Mouse (Mus musculus) hindbrain, postnatal 0 days (tissue): ENCODE data around the gene Agr2. TPM values are rescaled to one million over a fixed set of nuclear protein-coding genes. Genes with fewer than 3 reads are reported as not detected.
A peak's percentile ranks its signal among the peaks of the same experiment; 100 is the strongest.

Experiments
- ATAC-seq: fragments of 200-750 bp; cut with Nextera tagmentation; 2 replicates; pipeline ENCODE4 v1.8.0; 2017; ENCODE audit warnings: mild to moderate bottlenecking, moderate TSS enrichment, moderate library complexity
- DNase-seq: peaks from one replicate; pipeline ENCODE4 v3.0.0-alpha.2; 2015; ENCODE audit warnings: low spot score
- H3K27ac ChIP-seq: fragments of 300-500 bp; sonication (generic); 2 replicates; pipeline ENCODE4 v1.5.1; 2014; ENCODE audit warnings: mild to moderate bottlenecking
- H3K27me3 ChIP-seq: fragments of 300-500 bp; sonication (generic); 2 replicates; pipeline ENCODE4 v1.6.1; 2014; ENCODE audit warnings: low read length, mixed read lengths; ENCODE audit not compliant: insufficient read depth
- H3K36me3 ChIP-seq: fragments of 300-500 bp; sonication (generic); 2 replicates; pipeline ENCODE4 v1.6.1; 2014; ENCODE audit warnings: low read length, mixed read lengths; ENCODE audit not compliant: insufficient read depth
- H3K4me1 ChIP-seq: fragments of 300-500 bp; sonication (generic); 2 replicates; pipeline ENCODE4 v1.6.1; 2014; ENCODE audit warnings: antibody characterized with exemption, low read length, mixed read lengths; ENCODE audit not compliant: insufficient read depth
- H3K4me2 ChIP-seq: fragments of 300-500 bp; sonication (generic); 2 replicates; pipeline ENCODE4 v1.6.1; 2014; ENCODE audit warnings: low read depth, mild to moderate bottlenecking, low read length, moderate library complexity, mixed read lengths
- H3K4me3 ChIP-seq: fragments of 300-500 bp; sonication (generic); 2 replicates; pipeline ENCODE4 v1.5.1; 2014; ENCODE audit warnings: low read length
- H3K9ac ChIP-seq: fragments of 300-500 bp; sonication (generic); replicated peaks from 2 replicates; pipeline ENCODE4 v1.6.1; 2014; ENCODE audit warnings: mild to moderate bottlenecking, low read length, moderate library complexity, mixed read lengths
- H3K9me3 ChIP-seq: fragments of 300-500 bp; sonication (generic); 2 replicates; pipeline ENCODE4 v1.6.1; 2016; ENCODE audit warnings: low read length, mixed read lengths
- CTCF ChIP-seq: IDR thresholded peaks from 2 replicates; pipeline ENCODE4 v1.5.1; 2016; ENCODE audit warnings: antibody characterized with exemption, control low read depth, low read depth
- WGBS: fragments of 180-500 bp; shearing (Covaris S2); extraction: QIAGEN DNeasy Blood & Tissue Kit; methylation state at CpG from one replicate; pipeline ENCODE4 v1.1.7; 2014; 5-methylcytosine and 5-hydroxymethylcytosine counted together
- polyA plus RNA-seq: library from polyadenylated mRNA; unstranded; fragments of >200 nt; fragmentation: Nextera tagmentation; extraction: Ambion mirVana; gene quantifications from 2 replicates; pipeline ENCODE4 v1.2.1, GENCODE M21; 2015
- total RNA-seq: library from RNA; depleted of rRNA; stranded (reverse); fragments of >200 nt; gene quantifications from 2 replicates; pipeline ENCODE4 v1.2.3, GENCODE M21; 2014

The Agr2 gene
- total and polyA plus RNA-seq, 2 experiments from 2014 or later: 0.25 TPM; not detected in 1

DNA sequence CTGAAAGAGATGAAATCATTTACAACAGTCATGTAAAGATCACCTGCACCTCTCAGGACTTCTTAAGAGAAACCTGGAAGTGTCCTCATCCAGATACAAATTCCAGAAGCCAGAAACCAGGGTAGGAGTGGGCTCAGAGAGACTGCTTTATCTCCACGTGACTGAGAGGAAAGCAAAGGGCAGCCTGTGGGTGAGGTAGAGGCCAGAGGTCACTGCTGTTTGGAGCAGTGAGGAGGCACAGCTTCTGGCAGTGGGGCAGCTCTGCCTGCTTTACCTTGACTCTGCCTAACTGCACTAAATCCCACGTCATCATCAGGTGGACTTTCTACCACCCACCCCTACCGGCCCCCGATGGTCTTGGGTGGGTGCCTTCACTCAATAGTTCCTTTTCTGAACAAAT lies 12.0 kb downstream of the Agr2 start:
- no peak overlapping the region for H3K9ac ChIP-seq
- H3K27ac ChIP-seq: no peak overlapping the region
- no peak overlapping the region for H3K4me2 ChIP-seq
- no peaks in the 10 kb centered on the region for H3K27me3 ChIP-seq
- ATAC-seq (no peak), DNase-seq (no peak)
- WGBS: 69% methylated on average over 4 of the region's 4 CpGs
- H3K4me3 ChIP-seq: no peak overlapping the region
- H3K36me3 ChIP-seq: no peaks in the 10 kb centered on the region
- no peaks in the 10 kb centered on the region for H3K9me3 ChIP-seq
- TF ChIP-seq CTCF: no peak
- no peaks in the 10 kb centered on the region for H3K4me1 ChIP-seq

DNA sequence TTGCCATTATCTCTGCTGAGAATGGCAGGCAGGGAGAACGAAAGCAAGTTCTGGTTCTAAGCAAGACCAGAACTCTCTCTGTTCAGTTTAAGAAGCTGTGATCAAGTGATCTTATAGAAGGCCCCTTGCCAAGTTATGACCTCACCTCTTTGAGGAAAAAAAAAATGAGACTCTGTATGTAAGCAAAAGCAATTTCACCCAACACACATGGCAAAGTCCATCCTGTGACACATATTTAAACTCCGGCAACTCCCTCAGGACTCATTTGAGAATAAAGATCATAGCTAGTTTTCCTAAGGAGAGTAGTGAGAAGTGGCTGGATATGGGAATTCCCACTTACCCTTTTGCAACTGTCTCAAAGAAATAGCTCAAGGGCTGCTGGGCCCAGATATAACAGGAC lies 14.9 kb downstream of the Agr2 start:
- no peak overlapping the region for H3K4me3 ChIP-seq
- H3K36me3 ChIP-seq: no peaks in the 10 kb centered on the region
- H3K9ac ChIP-seq: no peak overlapping the region
- WGBS: 87% methylated on average over 2 of the region's 2 CpGs
- TF ChIP-seq CTCF: no peak
- H3K27me3 ChIP-seq: no peaks in the 10 kb centered on the region
- H3K9me3 ChIP-seq: no peaks in the 10 kb centered on the region
- ATAC-seq: no peak
- no peaks in the 10 kb centered on the region for H3K4me1 ChIP-seq
- H3K27ac ChIP-seq: no peak overlapping the region; the same call in 1 of the 2 replicates
- DNase-seq: no peak
- H3K4me2 ChIP-seq: no peak overlapping the region

DNA sequence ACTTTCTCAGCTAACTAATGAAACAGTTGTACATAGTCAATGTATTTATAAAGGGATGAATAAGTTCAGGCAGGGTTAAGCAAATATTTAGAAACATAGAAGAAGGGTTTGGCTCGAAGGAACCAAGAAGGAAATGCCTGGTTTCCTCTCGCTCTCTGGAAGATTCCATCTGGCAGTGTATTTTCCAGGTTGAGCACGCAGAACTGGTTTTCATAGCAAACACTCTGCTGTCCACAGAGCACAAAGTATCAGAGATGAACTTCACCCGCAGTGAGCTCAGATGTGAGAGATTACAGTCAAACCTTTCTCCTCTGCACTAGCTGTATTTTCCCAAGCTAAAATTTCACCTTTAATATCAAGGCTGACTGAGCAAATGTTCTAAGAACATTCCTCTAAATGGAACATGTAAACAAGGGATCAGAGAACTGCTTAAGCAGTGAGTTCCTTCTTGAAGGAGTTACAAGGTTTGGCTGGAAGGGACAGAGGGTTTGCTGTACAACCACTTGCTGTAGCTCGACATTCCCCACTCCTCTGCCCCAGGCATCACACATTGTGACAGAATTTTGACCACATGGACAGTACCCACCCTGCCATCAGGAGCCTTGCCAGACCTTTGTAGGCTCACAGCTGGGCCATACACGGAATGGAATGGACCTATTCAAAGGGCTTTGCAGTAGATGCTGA lies 15.8 kb downstream of the Agr2 start:
- Histone ChIP-seq H3K4me2 (no peak overlapping the region), H3K27ac (no peak overlapping the region), H3K9ac (no peak overlapping the region), H3K27me3 (no peaks in the 10 kb centered on the region), H3K4me3 (no peak overlapping the region), H3K9me3 (no peaks in the 10 kb centered on the region), H3K4me1 (no peaks in the 10 kb centered on the region), H3K36me3 (no peaks in the 10 kb centered on the region; the same call in 1 of the 2 replicates)
- DNase-seq: no peak
- no peak for TF ChIP-seq CTCF
- WGBS: 68% methylated on average over 6 of the region's 6 CpGs
- ATAC-seq: no peak

DNA sequence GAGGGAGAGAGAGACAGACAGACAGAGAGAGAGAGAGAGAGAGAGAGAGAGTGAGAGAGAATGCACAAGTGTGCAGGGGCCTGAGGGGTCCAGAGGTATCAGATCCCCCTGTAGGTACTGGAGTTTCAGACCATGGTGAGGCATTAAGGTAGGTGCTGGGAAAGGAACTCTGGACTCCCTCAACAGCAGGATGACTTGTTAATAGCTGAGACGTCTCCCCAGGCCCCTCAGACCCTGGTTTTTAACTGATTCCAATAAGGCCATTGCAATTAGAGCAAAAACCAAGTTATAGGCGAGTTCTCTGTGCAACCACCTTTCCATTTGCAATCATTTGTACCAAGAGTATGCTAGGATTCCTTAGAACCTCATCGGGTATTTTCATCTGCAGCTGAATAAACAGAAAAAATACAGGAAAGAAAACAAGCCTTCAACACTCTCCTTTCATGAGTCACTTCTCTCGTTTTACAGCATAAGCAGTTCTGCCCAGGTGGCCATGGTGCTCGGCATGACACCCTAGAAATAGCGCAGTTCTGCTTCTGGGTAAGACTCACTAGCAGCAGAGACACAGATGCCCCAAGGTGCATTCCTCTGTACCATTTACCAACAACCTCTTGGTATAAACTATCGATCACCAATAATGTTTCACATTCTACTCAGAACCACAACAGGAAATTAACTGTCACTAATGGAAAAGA lies 20.7 kb downstream of the Agr2 start:
- Histone ChIP-seq H3K9ac (no peak overlapping the region), H3K4me2 (no peak overlapping the region), H3K27ac (no peak overlapping the region), H3K36me3 (peaks cover 17% of the 10 kb centered on the region; the same call in 1 of the 2 replicates), H3K9me3 (no peaks in the 10 kb centered on the region), H3K4me3 (no peak overlapping the region), H3K4me1 (no peaks in the 10 kb centered on the region), H3K27me3 (no peaks in the 10 kb centered on the region)
- TF ChIP-seq CTCF: no peak
- DNase-seq: no peak
- ATAC-seq: no peak
- 80% methylated on average over 7 of the region's 7 CpGs for WGBS

DNA sequence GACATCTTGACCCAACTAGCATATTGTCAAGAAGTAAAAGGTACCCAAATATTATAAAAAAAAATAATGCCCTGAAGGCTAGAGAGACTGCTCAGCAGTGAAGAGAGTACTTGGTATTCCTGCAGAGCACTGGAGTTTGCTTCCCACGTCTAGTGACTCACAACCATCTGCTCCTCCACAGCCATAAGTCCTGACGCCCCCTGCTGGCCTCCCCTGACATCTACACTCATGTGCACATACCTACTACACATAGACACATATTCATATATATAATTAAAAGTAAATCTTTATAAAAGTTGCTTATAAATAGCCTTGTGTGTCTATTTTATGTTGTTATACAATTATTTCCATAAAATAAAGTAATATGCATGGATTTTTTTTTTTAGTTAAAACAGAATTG lies 25.1 kb downstream of the Agr2 start:
- peaks cover 26% of the 10 kb centered on the region; the same call in 1 of the 2 replicates for H3K36me3 ChIP-seq
- H3K27me3 ChIP-seq: no peaks in the 10 kb centered on the region

DNA sequence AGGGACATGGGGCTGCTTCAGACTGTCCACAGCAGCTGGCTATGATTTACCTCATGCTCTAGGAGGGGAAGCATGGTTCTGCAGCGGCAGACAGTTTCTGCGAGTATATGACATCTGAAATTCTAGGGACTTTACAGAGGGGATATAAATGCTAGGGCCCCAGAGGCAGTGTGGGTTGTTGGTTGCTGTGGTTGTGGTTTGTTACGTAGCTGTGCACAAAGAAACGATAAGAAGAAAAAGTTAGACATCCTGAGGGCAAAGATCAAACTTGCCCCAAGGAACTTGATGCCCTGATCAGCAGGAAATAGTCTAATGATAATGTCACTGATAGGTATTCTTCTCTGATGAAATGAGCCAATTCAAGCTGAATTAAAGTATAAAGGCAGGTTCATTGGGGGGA lies 26.9 kb downstream of the Agr2 start:
- Histone ChIP-seq H3K4me2 (no peak overlapping the region), H3K4me3 (no peak overlapping the region), H3K36me3 (peaks cover 26% of the 10 kb centered on the region; the same call in 1 of the 2 replicates), H3K27ac (no peak overlapping the region), H3K9me3 (no peaks in the 10 kb centered on the region), H3K27me3 (no peaks in the 10 kb centered on the region), H3K9ac (no peak overlapping the region), H3K4me1 (no peaks in the 10 kb centered on the region)
- 82% methylated on average over 4 of the region's 4 CpGs for WGBS
- no peak for TF ChIP-seq CTCF
- ATAC-seq: no peak
- no peak for DNase-seq

More for the DNA sequence above, 25.1 kb downstream of the Agr2 start:
- Histone ChIP-seq H3K9me3 (no peaks in the 10 kb centered on the region), H3K4me2 (no peak overlapping the region), H3K4me1 (no peaks in the 10 kb centered on the region), H3K4me3 (no peak overlapping the region), H3K9ac (no peak overlapping the region), H3K27ac (no peak overlapping the region)
- DNase-seq: no peak
- no peak for ATAC-seq
- 76% methylated on average over 2 of the region's 2 CpGs for WGBS
- peak; percentile 29 for TF ChIP-seq CTCF

DNA sequence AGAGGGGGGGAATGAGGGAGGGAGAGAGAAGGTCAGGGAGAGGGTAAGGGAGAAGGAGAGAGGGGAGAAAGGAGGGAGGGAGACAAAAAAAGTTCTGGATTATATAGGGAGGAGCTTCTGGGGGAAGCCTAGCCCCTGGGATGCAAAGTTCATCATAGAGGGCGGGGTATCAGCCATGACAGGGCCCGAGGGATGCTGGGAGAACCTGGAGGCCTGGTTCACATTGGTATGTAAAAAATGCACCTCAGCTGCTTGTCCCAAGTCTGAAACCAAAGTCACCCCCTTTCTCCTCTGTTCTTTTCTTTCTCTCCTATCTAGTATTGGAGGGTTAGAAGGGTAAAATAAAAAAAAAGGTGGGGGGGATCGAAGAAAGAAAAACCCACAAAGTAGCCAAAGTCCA lies 27.4 kb downstream of the Agr2 start:
- no peak overlapping the region for H3K9ac ChIP-seq
- H3K4me3 ChIP-seq: no peak overlapping the region
- peaks cover 23% of the 10 kb centered on the region; the same call in 1 of the 2 replicates for H3K36me3 ChIP-seq
- WGBS: 92% methylated on average over 3 of the region's 3 CpGs
- no peak overlapping the region for H3K27ac ChIP-seq
- H3K9me3 ChIP-seq: no peaks in the 10 kb centered on the region
- H3K4me1 ChIP-seq: no peaks in the 10 kb centered on the region
- TF ChIP-seq CTCF: no peak
- ATAC-seq (no peak), DNase-seq (no peak)
- no peaks in the 10 kb centered on the region for H3K27me3 ChIP-seq
- H3K4me2 ChIP-seq: no peak overlapping the region
